Mouse (Mus musculus) liver (tissue): ENCODE results near the gene Foxr1.
"Not testable (repeated sequence)": the region's sequence is repeated elsewhere in the genome, so short reads cannot be mapped to it uniquely, and the experiment has no call there.

Source experiments
- DNase-seq: peaks from one replicate; pipeline ENCODE4 v3.0.0-alpha.2; 2020; ENCODE audit warnings: mixed read lengths

Gene Foxr1

DNA sequence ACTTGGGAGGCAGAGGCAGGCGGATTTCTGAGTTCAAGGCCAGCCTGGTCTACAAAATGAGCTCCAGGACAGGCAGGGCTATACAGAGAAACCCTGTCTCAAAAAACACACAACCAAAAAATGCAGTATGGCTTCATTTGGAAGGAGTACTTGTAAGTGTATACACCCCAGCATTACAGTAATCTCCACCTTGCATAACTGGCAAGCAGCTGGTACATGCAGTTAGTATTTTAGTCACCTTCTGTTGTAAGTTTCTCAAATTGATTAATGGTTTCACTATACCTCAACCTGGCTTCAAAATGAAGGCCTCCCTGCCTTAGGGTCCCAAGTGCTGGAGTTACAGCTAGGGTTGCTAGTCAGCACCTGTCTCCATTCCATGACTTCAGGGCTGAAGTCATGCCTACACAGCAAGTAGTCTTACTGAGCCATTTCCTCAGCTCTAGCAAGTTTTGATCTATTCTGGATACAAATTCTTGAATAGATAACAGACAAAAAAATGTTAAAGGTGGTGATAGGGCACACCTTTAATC, 29.3 kb downstream of the Foxr1 start:
- no peak for DNase-seq

- no peak for DNase-seq
These were observed 30.1 kb downstream of the Foxr1 start for GRCm38 (mm10) chr9:44410647-44411336.

- DNase-seq = not testable (repeated sequence)
These were observed 32.2 kb downstream of the Foxr1 start for GRCm38 (mm10) chr9:44408693-44409092.

GRCm38 (mm10) chr9:44407752-44408097, 33.2 kb downstream of the Foxr1 start:
- DNase-seq = no peak

- DNase-seq = peak; percentile 92
These were observed 33.8 kb downstream of the Foxr1 start, which contains the start of the genes Rps25 and Trappc4 for GRCm38 (mm10) chr9:44406906-44407751. Gene Rps25, plus strand, starts transcription at chr9:44407139. Gene Trappc4, minus strand, starts transcription at chr9:44407600.

DNA sequence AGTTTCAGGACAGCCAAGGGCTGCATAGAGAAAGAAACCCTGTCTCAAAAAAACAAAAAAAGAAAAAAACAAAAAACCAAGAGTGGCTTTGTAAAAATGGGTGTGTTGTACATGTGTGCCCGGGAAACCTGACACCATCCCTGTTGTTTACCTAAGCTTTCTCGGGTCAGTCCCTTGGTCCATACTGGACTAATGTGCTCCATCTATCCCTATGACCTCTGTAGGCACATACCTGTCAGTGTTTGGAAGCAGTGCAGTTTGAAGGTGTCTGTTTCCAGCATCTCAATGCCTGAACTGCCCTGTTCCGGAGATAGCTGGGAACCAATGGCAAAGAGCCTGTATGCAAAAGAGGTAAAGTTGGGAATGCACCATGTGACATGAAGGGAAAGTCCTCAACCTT, 35.9 kb downstream of the Foxr1 start:
- DNase-seq = no peak

- DNase-seq = no peak
These were observed 39.9 kb downstream of the Foxr1 start for GRCm38 (mm10) chr9:44401081-44401480.

DNA sequence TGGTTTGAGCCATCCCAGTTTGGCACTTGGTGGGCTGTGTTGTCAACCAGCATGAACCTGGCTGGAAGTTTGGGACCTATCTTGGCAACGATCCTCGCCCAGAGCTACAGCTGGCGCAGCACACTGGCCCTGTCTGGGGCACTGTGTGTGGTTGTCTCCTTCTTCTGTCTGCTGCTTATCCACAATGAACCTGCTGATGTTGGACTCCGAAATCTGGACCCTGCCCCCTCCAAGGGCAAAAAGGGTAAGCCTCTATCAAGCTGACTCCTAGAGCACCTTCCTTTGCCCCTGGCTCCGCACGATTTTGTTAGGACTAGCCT, 41.2 kb downstream of the Foxr1 start:
- no peak for DNase-seq

- no peak for DNase-seq
These were observed 41.7 kb downstream of the Foxr1 start for GRCm38 (mm10) chr9:44399114-44399794.

DNA sequence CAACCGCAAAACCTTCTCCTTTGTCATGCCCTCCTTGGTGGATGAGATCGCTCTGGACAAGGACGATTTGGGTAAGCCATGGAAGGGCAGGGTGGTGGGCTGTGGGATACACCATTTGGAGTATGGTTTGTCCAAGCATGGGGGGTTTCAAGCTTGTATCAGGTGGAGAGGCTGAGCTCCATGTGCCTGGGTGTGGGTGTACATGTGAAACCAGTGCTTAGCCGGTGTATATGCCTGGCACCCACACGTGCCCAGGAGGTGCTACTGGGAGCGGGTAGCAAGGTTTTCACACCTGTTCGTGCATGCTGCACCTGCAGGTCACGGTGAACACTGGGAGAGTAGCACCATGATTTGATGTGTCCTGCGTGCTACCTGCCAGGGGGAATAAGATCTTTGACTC, 42.4 kb downstream of the Foxr1 start:
- no peak for DNase-seq

- DNase-seq = no peak
These were observed 42.8 kb downstream of the Foxr1 start for GRCm38 (mm10) chr9:44398087-44398486.

- DNase-seq = peak; percentile 98
These were observed 44.1 kb downstream of the Foxr1 start, which contains the start of gene Slc37a4 for GRCm38 (mm10) chr9:44396684-44397411. Gene Slc37a4, plus strand, starts transcription at chr9:44396852.

DNA sequence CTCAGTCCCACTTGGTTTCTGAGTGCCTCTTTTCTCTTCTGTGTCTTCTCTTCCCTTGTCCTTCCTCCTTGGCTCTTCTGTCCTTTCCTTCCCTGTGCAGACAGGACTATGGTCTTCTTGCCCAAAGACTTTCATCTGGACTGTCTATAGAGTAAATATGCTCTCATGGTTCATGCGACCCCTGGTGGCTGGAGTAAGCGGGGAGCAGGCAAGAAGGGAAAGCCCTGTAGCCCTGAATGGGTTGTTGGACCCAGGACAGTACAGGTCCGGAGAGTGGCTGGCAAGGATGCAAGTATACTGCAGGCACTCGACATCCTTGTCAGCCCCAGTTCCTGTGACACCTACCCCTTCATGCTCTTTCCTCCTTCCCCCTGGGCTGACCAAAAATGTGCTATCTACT, 49.5 kb downstream of the Foxr1 start:
- DNase-seq = peak; percentile 81

GRCm38 (mm10) chr9:44389273-44389672, 51.7 kb downstream of the Foxr1 start:
- peak; percentile 61 for DNase-seq

DNA sequence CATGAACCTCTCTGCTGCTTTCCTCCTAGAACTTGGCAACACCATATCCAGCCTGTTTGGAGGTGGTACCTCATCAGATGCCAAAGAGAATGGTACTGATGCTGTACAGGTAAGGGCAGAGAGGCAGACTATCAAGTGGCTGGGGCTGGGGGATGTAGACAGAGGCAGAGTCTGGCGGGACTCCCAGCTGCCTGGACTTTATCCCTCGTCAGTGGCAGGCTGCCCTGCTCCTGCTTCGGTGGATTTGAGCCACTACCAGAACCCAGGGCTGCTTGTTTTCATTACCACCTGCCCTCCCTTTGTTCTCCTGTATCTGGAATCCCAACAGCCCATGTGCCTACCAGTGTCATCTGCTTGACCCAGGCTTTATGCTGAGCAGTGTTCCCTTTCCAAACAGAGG, 53.7 kb downstream of the Foxr1 start:
- no peak for DNase-seq

- DNase-seq = no peak
These were observed 56.3 kb downstream of the Foxr1 start for GRCm38 (mm10) chr9:44384596-44384995.
